ENCODE assay signal across 8 mouse cellular contexts in genomic region chr11:62820059-62820541, GRCm38 (mm10). TPM values are rescaled to one million over a fixed set of nuclear protein-coding genes. Genes with fewer than 3 reads are reported as not detected.
A peak's percentile ranks its signal among the peaks of the same experiment; 100 is the strongest.
DNase-seq lines count a peak whose midpoint lies in the region; ATAC-seq and TF ChIP-seq lines count a peak whose summit lies in the region.

Gene Trim16, plus strand, starts transcription at chr11:62820231.

- H3K79me2 ChIP-seq in CH12.LX (replicated peaks; ENCODE audit: control insufficient read depth, extremely low read depth, insufficient read depth, poor library complexity, severe bottlenecking) = no peaks in the 10 kb centered on the region

- dilution Hi-C loops in CH12.LX (cut with MboI; ENCODE audit: extremely low pct_ligation_motif_present, extremely low pct_unique_long_range_greater_than_20kb, low sequenced_read_pairs) = no loop called here

- TF ChIP-seq RAD21 in CH12.LX (IDR thresholded peaks at IDR 0.05; ENCODE audit: low read depth, low read length) = no peak

- peak; percentile 72 for ATAC-seq in heart, embryonic 14.5 days (ENCODE audit: insufficient number of reproducible peaks, insufficient read depth, low FRiP score, low read depth)
- 0 out of 2 replicates have a peak, but pooled peaks have one; percentile 37 for ATAC-seq in liver, embryonic 14.5 days (ENCODE audit: insufficient read depth)
- peak; percentile 87 for ATAC-seq in stomach, embryonic 16.5 days (ENCODE audit: insufficient read depth, low FRiP score)

- H3K4me3 ChIP-seq in CH12.LX (replicated peaks in 1 of 3; ENCODE audit: low read depth in 2 of 3, low read length in 2 of 3, poor library complexity in 1 of 3) = no peak within 1 kb of the TSS
- peak within 1 kb of the TSS; percentile 47 for H3K4me3 ChIP-seq in forebrain, embryonic 10.5 days
- H3K4me3 ChIP-seq in heart, embryonic 14.5 days (ENCODE audit: control insufficient read depth in 1 of 2, insufficient read depth in 1 of 2, low read depth in 1 of 2, low read length in 2 of 2) = peak within 1 kb of the TSS; percentile 43 to 44
- H3K4me3 ChIP-seq in liver, embryonic 14.5 days (ENCODE audit: insufficient read depth in 1 of 2, low read depth in 2 of 2, low read length in 2 of 2) = peak within 1 kb of the TSS; percentile 17 to 22; a peak in 3 of 4 replicates
- H3K4me3 ChIP-seq in stomach, embryonic 16.5 days (replicated peaks; ENCODE audit: low read length) = peak within 1 kb of the TSS; percentile 73

- TF ChIP-seq CTCF in CH12.LX (conservative IDR thresholded peaks at IDR 0.05 in 1 of 2, IDR thresholded peaks at IDR 0.05 in 1 of 2; ENCODE audit: low read depth in 2 of 2, low read length in 2 of 2) = no peak
- TF ChIP-seq CTCF in liver, embryonic 14.5 days (IDR thresholded peaks at IDR 0.05; ENCODE audit: low read depth) = no peak

- H3K4me1 ChIP-seq in CH12.LX (ENCODE audit: control insufficient read depth in 1 of 2, insufficient read depth in 2 of 2) = peaks cover 4 to 18% of the 10 kb centered on the region in 2 experiments
- peaks cover 20% of the 10 kb centered on the region for H3K4me1 ChIP-seq in forebrain, embryonic 10.5 days
- H3K4me1 ChIP-seq in heart, embryonic 14.5 days (ENCODE audit: control insufficient read depth in 2 of 2, insufficient read depth in 2 of 2, low read length in 2 of 2) = peaks cover 11 to 19% of the 10 kb centered on the region in 2 experiments; a peak in 3 of 4 replicates
- H3K4me1 ChIP-seq in liver, embryonic 14.5 days (replicated peaks; ENCODE audit: control insufficient read depth in 2 of 2, insufficient read depth in 2 of 2, low read length in 1 of 2) = peaks cover 2 to 21% of the 10 kb centered on the region in 2 experiments; a peak in 2 of 4 replicates
- peaks cover 26% of the 10 kb centered on the region for H3K4me1 ChIP-seq in stomach, embryonic 16.5 days (ENCODE audit: control insufficient read depth, insufficient read depth, low read length)

- H3K9me3 ChIP-seq in CH12.LX (replicated peaks; ENCODE audit: low read length) = no peaks in the 10 kb centered on the region
- no peaks in the 10 kb centered on the region for H3K9me3 ChIP-seq in forebrain, embryonic 10.5 days
- H3K9me3 ChIP-seq in heart, embryonic 14.5 days (ENCODE audit: control insufficient read depth, low read length) = no peaks in the 10 kb centered on the region
- H3K9me3 ChIP-seq in liver, embryonic 14.5 days (ENCODE audit: control insufficient read depth, low read length) = no peaks in the 10 kb centered on the region
- H3K9me3 ChIP-seq in stomach, embryonic 16.5 days (replicated peaks; ENCODE audit: control insufficient read depth, low read length) = no peaks in the 10 kb centered on the region

- no peaks in the 10 kb centered on the region for H3K36me3 ChIP-seq in CH12.LX (replicated peaks in 1 of 2; ENCODE audit: control insufficient read depth in 1 of 2, insufficient read depth in 1 of 2, low read length in 1 of 2)
- H3K36me3 ChIP-seq in forebrain, embryonic 10.5 days (replicated peaks) = no peaks in the 10 kb centered on the region
- H3K36me3 ChIP-seq in heart, embryonic 14.5 days (ENCODE audit: control insufficient read depth, insufficient read depth, low read length) = no peaks in the 10 kb centered on the region
- no peaks in the 10 kb centered on the region for H3K36me3 ChIP-seq in liver, embryonic 14.5 days (replicated peaks; ENCODE audit: control insufficient read depth, insufficient read depth, low read depth)
- H3K36me3 ChIP-seq in stomach, embryonic 16.5 days (ENCODE audit: control insufficient read depth, insufficient read depth, low read length) = no peaks in the 10 kb centered on the region

- peak within 1 kb of the TSS; percentile 6; the same call in 1 of the 2 replicates for H3K4me2 ChIP-seq in CH12.LX (ENCODE audit: insufficient read depth, low read depth, poor library complexity, severe bottlenecking)
- H3K4me2 ChIP-seq in heart, embryonic 14.5 days (ENCODE audit: low read length) = peak within 1 kb of the TSS; percentile 67
- peak within 1 kb of the TSS; percentile 53 for H3K4me2 ChIP-seq in liver, embryonic 14.5 days (ENCODE audit: low read depth)
- peak within 1 kb of the TSS; percentile 89 for H3K4me2 ChIP-seq in stomach, embryonic 16.5 days (ENCODE audit: low read depth, low read length)

- H3K27ac ChIP-seq in CH12.LX (ENCODE audit: insufficient read depth, low read depth) = no peak within 1 kb of the TSS
- peak within 1 kb of the TSS; percentile 74 for H3K27ac ChIP-seq in forebrain, embryonic 10.5 days
- peak within 1 kb of the TSS; percentile 19 to 69 for H3K27ac ChIP-seq in heart, embryonic 14.5 days (replicated peaks in 1 of 2; ENCODE audit: control insufficient read depth in 1 of 2, insufficient read depth in 1 of 2, low read depth in 2 of 2, low read length in 2 of 2)
- H3K27ac ChIP-seq in liver, embryonic 14.5 days = no peak within 1 kb of the TSS
- H3K27ac ChIP-seq in stomach, embryonic 16.5 days (ENCODE audit: low read length) = peak within 1 kb of the TSS; percentile 93

- peaks cover 2% of the 10 kb centered on the region for H3K27me3 ChIP-seq in CH12.LX (replicated peaks)
- H3K27me3 ChIP-seq in forebrain, embryonic 10.5 days (ENCODE audit: poor library complexity, severe bottlenecking) = peaks cover 6% of the 10 kb centered on the region; the same call in 1 of the 2 replicates
- H3K27me3 ChIP-seq in heart, embryonic 14.5 days (ENCODE audit: control insufficient read depth, insufficient read depth, low read length) = no peaks in the 10 kb centered on the region
- H3K27me3 ChIP-seq in liver, embryonic 14.5 days (ENCODE audit: control insufficient read depth, insufficient read depth, low read length) = no peaks in the 10 kb centered on the region; the same call in 1 of the 2 replicates
- H3K27me3 ChIP-seq in stomach, embryonic 16.5 days (ENCODE audit: control insufficient read depth, insufficient read depth, low read length) = no peaks in the 10 kb centered on the region

- WGBS in forebrain, embryonic 10.5 days = 19% methylated on average over 15 of the region's 15 CpGs
- WGBS in heart, embryonic 14.5 days = 7% methylated on average over 15 of the region's 15 CpGs
- 7% methylated on average over 15 of the region's 15 CpGs for WGBS in liver, embryonic 14.5 days (ENCODE audit: insufficient replicate concordance)
- under 1% methylated on average over 15 of the region's 15 CpGs for WGBS in stomach, embryonic 16.5 days

- no peak for TF ChIP-seq EP300 in CH12.LX (IDR thresholded peaks at IDR 0.05; ENCODE audit: low read length)
- no peak for TF ChIP-seq EP300 in liver, embryonic 14.5 days (IDR thresholded peaks at IDR 0.05; ENCODE audit: low read depth)

- H3K9ac ChIP-seq in CH12.LX (ENCODE audit: insufficient read depth, low read depth) = no peak within 1 kb of the TSS
- peak within 1 kb of the TSS; percentile 60 for H3K9ac ChIP-seq in heart, embryonic 14.5 days (ENCODE audit: low read length)
- H3K9ac ChIP-seq in liver, embryonic 14.5 days (replicated peaks) = no peak within 1 kb of the TSS
- peak within 1 kb of the TSS; percentile 82 for H3K9ac ChIP-seq in stomach, embryonic 16.5 days (ENCODE audit: low read length)

- DNase-seq in CH12.LX (ENCODE audit: extremely low read depth) = no peak
- DNase-seq in c-Kit-positive CD71-positive TER-119-negative erythroid progenitor cells, embryonic 14.5 days (ENCODE audit: low read depth) = peak; percentile 23
- DNase-seq in forebrain, embryonic 10.5 days (ENCODE audit: extremely low spot score, low spot score) = peak; percentile 41
- peak; percentile 83 for DNase-seq in kidney, postnatal 10 days
- DNase-seq in liver, embryonic 14.5 days (ENCODE audit: low read depth in 3 of 3, low spot score in 3 of 3) = peak in 2 of 3 experiments; percentile 9 to 32
- peak; percentile 60 for DNase-seq in neural tube, embryonic 10.5 days (ENCODE audit: extremely low spot score, low spot score)

- in situ Hi-C loops in CH12.LX (cut with MboI; ENCODE audit: low pct_ligation_motif_present, low pct_unique_long_range_greater_than_20kb, low sequenced_read_pairs) = no loop called here

- no peak for TF ChIP-seq POLR2A in CH12.LX (IDR thresholded peaks at IDR 0.05; ENCODE audit: low read depth, low read length)

TF ChIP-seq in CH12.LX, 34 proteins besides CTCF, POLR2A, EP300 and RAD21 (continues in another document):
- TF ChIP-seq ZNF384 (IDR thresholded peaks at IDR 0.05; ENCODE audit: low read depth, low read length) (no peak), POLR2AphosphoS2 (IDR thresholded peaks at IDR 0.05; ENCODE audit: low read depth, low read length) (no peak), NRF1 (IDR thresholded peaks at IDR 0.05; ENCODE audit: low read depth, low read length) (no peak), E2F4 (IDR thresholded peaks at IDR 0.05; ENCODE audit: insufficient replicate concordance, low read depth, low read length) (no peak), CHD1 (IDR thresholded peaks at IDR 0.05; ENCODE audit: low read depth, low read length) (no peak), MEF2A (IDR thresholded peaks at IDR 0.05; ENCODE audit: borderline replicate concordance, low read depth, low read length) (no peak), SMC3 (IDR thresholded peaks at IDR 0.05; ENCODE audit: low read depth, low read length) (no peak), TBP (conservative IDR thresholded peaks at IDR 0.05; ENCODE audit: low read depth, low read length) (no peak), KAT2A (IDR thresholded peaks at IDR 0.05; ENCODE audit: insufficient replicate concordance, low read length) (no peak), MYC (IDR thresholded peaks at IDR 0.05; ENCODE audit: low read depth, low read length) (no peak), ZC3H11A (IDR thresholded peaks at IDR 0.05; ENCODE audit: low read depth, low read length) (no peak), JUND (conservative IDR thresholded peaks at IDR 0.05; ENCODE audit: low read depth, low read length) (no peak), RCOR1 (conservative IDR thresholded peaks at IDR 0.05; ENCODE audit: low read depth, low read length) (no peak), BHLHE40 (IDR thresholded peaks at IDR 0.05; ENCODE audit: low read depth, low read length) (no peak), MXI1 (IDR thresholded peaks at IDR 0.05; ENCODE audit: low read depth, low read length) (no peak), ZMIZ1 (IDR thresholded peaks at IDR 0.05; ENCODE audit: low read depth, low read length) (no peak), GABPA (IDR thresholded peaks at IDR 0.05; ENCODE audit: insufficient replicate concordance, low read depth, low read length) (no peak), TCF12 (IDR thresholded peaks at IDR 0.05; ENCODE audit: low read depth, low read length) (no peak)

RNA-seq across cellular contexts. Expression of gene Trim16, which starts in this region (rescaled TPM):
- not detected in 2 replicates for total RNA-seq in CH12.LX (2012; rRNA removed)
- total RNA-seq in CH12.LX (2014; rRNA removed) = not detected in 2 replicates
- 0.12 TPM in 1 of 2 replicates, not detected in the other for polyA plus RNA-seq in CH12.LX (2012; ENCODE audit: insufficient read length, low read depth)
- 2.4 and 2.8 TPM in 2 replicates for polyA plus RNA-seq in forebrain, embryonic 10.5 days (2016; fragmentation: Nextera tagmentation; extraction: Ambion mirVana)
- polyA plus RNA-seq in heart, embryonic 14.5 days (2014; fragmentation: Nextera tagmentation; extraction: Ambion mirVana) = 4.0 and 5.4 TPM in 2 replicates
- polyA plus RNA-seq in liver, embryonic 14.5 days (2012; rRNA removed) = 0.39 and 0.61 TPM in 2 replicates
- polyA plus RNA-seq in liver, embryonic 14.5 days (2014; fragmentation: Nextera tagmentation; extraction: Ambion mirVana) = 0.43 and 0.49 TPM in 2 replicates
- polyA plus RNA-seq in stomach, embryonic 16.5 days (2015; fragmentation: Nextera tagmentation; extraction: Ambion mirVana) = 21.7 and 24.2 TPM in 2 replicates

Comparison
In these comparisons a context has a peak if more than half of its experiments do, and no peak if none do; other contexts are left out.
1. Peak in DNase-seq, ATAC-seq, H3K4me3 ChIP-seq and H3K4me2 ChIP-seq in liver, embryonic 14.5 days; RNA of the gene not detected or under 1 TPM.
2. H3K27ac ChIP-seq: peak in forebrain, embryonic 10.5 days (single experiment), heart, embryonic 14.5 days (2 of 2) and stomach, embryonic 16.5 days (single experiment); none in CH12.LX (single experiment) and liver, embryonic 14.5 days (single experiment).
3. H3K4me2 ChIP-seq: peak in every context shown above with its lines; median percentile 89 in stomach, embryonic 16.5 days; 67 in heart, embryonic 14.5 days; 53 in liver, embryonic 14.5 days; 6 in CH12.LX.
4. H3K4me3 ChIP-seq: peak in forebrain, embryonic 10.5 days (single experiment), heart, embryonic 14.5 days (2 of 2) and stomach, embryonic 16.5 days (single experiment); none in CH12.LX (0 of 3).
5. H3K9ac ChIP-seq: peak in heart, embryonic 14.5 days (single experiment) and stomach, embryonic 16.5 days (single experiment); none in CH12.LX (single experiment) and liver, embryonic 14.5 days (single experiment).
6. ATAC-seq: peak in every context shown above with its lines; median percentile 87 in stomach, embryonic 16.5 days; 72 in heart, embryonic 14.5 days; 37 in liver, embryonic 14.5 days.